Mouse (Mus musculus) forelimb bud, embryonic 11.5 days (tissue): ENCODE measurements around the gene Vmn1r51.
"Not testable (repeated sequence)": the region's sequence is repeated elsewhere in the genome, so short reads cannot be mapped to it uniquely, and the experiment has no call there.

Experiments used
- DNase-seq: peaks from one replicate; pipeline ENCODE4 v3.0.0-alpha.2; 2012; ENCODE audit warnings: low read depth, low spot score

Vmn1r51 gene

DNA sequence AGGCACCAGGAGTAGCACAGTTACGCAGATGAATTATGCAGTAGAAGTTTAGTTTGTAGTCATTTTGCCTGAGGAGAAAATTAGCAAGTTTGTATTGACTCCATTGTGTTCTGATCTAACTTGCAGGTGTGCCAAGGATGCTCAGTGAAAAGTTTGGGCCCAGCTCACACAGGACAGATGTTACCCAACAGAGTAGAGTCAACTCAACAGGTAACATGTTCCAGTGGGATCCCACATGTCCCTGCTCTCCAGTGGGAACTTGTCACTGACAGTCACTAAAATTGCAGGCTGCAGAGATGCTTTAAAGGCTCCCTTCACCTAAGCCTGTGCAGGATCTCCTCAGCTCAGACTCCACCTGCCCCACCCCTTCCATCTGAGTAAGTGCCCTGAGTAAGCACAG is at the start of gene Vmn1r51:
TSS of gene Vmn1r51 (plus strand) at position 301 of the 400 bp plus-strand sequence.
- DNase-seq = not testable (repeated sequence)

DNA sequence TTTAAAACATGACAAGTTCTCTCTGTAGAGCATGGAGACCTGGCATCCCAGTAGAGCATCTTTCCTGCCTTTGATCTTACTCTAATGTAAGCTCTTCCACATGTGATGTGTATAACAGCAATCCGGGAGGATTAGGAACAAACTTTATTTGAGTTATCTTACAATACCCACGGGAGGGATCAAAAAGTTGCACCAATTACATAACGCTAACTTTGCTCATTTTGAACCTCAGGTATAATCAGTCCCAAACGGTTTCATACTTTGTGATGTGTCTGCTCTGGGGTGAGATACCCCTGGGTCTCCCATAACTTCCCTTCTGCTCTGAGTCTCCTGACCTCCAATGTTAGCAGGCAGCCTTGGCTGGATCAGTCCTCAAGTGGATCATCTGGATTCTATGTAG is 44.0 kb upstream of the Vmn1r51 start, which contains the start of gene Vmn1r49:
TSS of gene Vmn1r49 (minus strand) at position 101 of the 400 bp plus-strand sequence.
- DNase-seq = no peak

- no peak for DNase-seq
These were observed 21.8 kb upstream of the Vmn1r51 start for GRCm38 (mm10) chr6:90100566-90100965.

- no peak for DNase-seq
These were observed 21.3 kb upstream of the Vmn1r51 start, which contains the start of gene Vmn1r50 for GRCm38 (mm10) chr6:90101130-90101529. Gene Vmn1r50, plus strand, starts transcription at chr6:90101430.

GRCm38 (mm10) chr6:90160139-90160538 is 37.7 kb downstream of the Vmn1r51 start:
- no peak for DNase-seq

DNA sequence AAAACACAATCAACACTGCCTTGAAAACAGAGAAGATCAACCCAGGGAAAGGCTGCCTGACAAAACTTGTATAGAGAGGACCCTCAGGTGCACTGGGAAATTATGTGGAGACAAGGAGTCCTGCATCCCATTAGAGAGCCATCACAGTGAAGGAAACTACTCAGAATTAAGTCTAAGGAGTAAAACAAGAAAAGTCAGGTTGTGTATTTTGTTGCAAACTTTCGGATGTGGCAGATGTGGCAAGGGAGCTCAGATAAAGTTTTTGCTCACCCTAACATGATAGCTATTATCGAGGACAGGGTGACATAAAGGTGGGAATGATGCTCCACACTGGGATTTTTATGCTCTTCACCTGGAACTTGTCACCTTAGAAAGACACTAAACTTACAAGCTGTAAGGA is 52.1 kb downstream of the Vmn1r51 start, which contains the start of gene Vmn1r52:
TSS of gene Vmn1r52 (plus strand) at position 301 of the 400 bp plus-strand sequence.
- DNase-seq = no peak
